Mouse (Mus musculus) hindbrain, postnatal 0 days (tissue): Measurements from ENCODE around the gene Ssbp2. TPM values are rescaled to one million over a fixed set of nuclear protein-coding genes. Genes with fewer than 3 reads are reported as not detected.

Source experiments
- ATAC-seq: fragments of 200-750 bp; cut with Nextera tagmentation; 2 replicates; pipeline ENCODE4 v1.8.0; 2017; ENCODE audit warnings: mild to moderate bottlenecking, moderate TSS enrichment, moderate library complexity
- DNase-seq: peaks from one replicate; pipeline ENCODE4 v3.0.0-alpha.2; 2015; ENCODE audit warnings: low spot score
- H3K27ac ChIP-seq: fragments of 300-500 bp; sonication (generic); 2 replicates; pipeline ENCODE4 v1.5.1; 2014; ENCODE audit warnings: mild to moderate bottlenecking
- H3K27me3 ChIP-seq: fragments of 300-500 bp; sonication (generic); 2 replicates; pipeline ENCODE4 v1.6.1; 2014; ENCODE audit warnings: low read length, mixed read lengths; ENCODE audit not compliant: insufficient read depth
- H3K36me3 ChIP-seq: fragments of 300-500 bp; sonication (generic); 2 replicates; pipeline ENCODE4 v1.6.1; 2014; ENCODE audit warnings: low read length, mixed read lengths; ENCODE audit not compliant: insufficient read depth
- H3K4me1 ChIP-seq: fragments of 300-500 bp; sonication (generic); 2 replicates; pipeline ENCODE4 v1.6.1; 2014; ENCODE audit warnings: antibody characterized with exemption, low read length, mixed read lengths; ENCODE audit not compliant: insufficient read depth
- H3K4me2 ChIP-seq: fragments of 300-500 bp; sonication (generic); 2 replicates; pipeline ENCODE4 v1.6.1; 2014; ENCODE audit warnings: low read depth, mild to moderate bottlenecking, low read length, moderate library complexity, mixed read lengths
- H3K4me3 ChIP-seq: fragments of 300-500 bp; sonication (generic); 2 replicates; pipeline ENCODE4 v1.5.1; 2014; ENCODE audit warnings: low read length
- H3K9ac ChIP-seq: fragments of 300-500 bp; sonication (generic); replicated peaks from 2 replicates; pipeline ENCODE4 v1.6.1; 2014; ENCODE audit warnings: mild to moderate bottlenecking, low read length, moderate library complexity, mixed read lengths
- H3K9me3 ChIP-seq: fragments of 300-500 bp; sonication (generic); 2 replicates; pipeline ENCODE4 v1.6.1; 2016; ENCODE audit warnings: low read length, mixed read lengths
- CTCF ChIP-seq: IDR thresholded peaks from 2 replicates; pipeline ENCODE4 v1.5.1; 2016; ENCODE audit warnings: antibody characterized with exemption, control low read depth, low read depth
- WGBS: fragments of 180-500 bp; shearing (Covaris S2); extraction: QIAGEN DNeasy Blood & Tissue Kit; methylation state at CpG from one replicate; pipeline ENCODE4 v1.1.7; 2014; 5-methylcytosine and 5-hydroxymethylcytosine counted together
- polyA plus RNA-seq: library from polyadenylated mRNA; unstranded; fragments of >200 nt; fragmentation: Nextera tagmentation; extraction: Ambion mirVana; gene quantifications from 2 replicates; pipeline ENCODE4 v1.2.1, GENCODE M21; 2015
- total RNA-seq: library from RNA; depleted of rRNA; stranded (reverse); fragments of >200 nt; gene quantifications from 2 replicates; pipeline ENCODE4 v1.2.3, GENCODE M21; 2014

Ssbp2 gene
- total and polyA plus RNA-seq, 2 experiments from 2014 or later: 105 to 140 TPM

DNA sequence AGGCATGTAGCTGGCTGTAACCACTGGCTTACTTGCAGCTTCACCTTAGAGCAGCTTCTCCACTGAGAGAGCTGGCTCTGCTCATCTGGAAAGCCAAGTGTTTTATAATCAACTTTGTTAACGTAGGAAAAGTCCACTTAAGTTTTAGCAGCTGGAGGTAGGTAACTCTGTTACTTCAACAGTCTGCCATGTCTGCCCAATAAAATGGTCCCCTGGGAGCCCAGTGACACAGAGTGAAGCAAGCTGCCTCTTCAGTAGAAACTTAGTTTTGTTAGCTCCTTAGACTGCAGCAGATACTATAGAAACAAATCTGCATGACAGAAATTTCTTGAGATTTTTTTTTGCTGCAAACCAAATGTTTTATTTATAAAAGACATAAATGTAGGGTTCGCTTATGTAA lies 202.7 kb downstream of the Ssbp2 start:
- H3K4me1 ChIP-seq: no peaks in the 10 kb centered on the region
- no peaks in the 10 kb centered on the region for H3K9me3 ChIP-seq
- TF ChIP-seq CTCF: no peak
- DNase-seq (peak; percentile 13), ATAC-seq (no peak)
- WGBS: 77% methylated on average over 2 of the region's 2 CpGs
- no peak overlapping the region for H3K4me3 ChIP-seq
- no peaks in the 10 kb centered on the region for H3K27me3 ChIP-seq
- no peak overlapping the region for H3K9ac ChIP-seq
- no peaks in the 10 kb centered on the region for H3K36me3 ChIP-seq
- no peak overlapping the region for H3K27ac ChIP-seq
- no peak overlapping the region for H3K4me2 ChIP-seq

DNA sequence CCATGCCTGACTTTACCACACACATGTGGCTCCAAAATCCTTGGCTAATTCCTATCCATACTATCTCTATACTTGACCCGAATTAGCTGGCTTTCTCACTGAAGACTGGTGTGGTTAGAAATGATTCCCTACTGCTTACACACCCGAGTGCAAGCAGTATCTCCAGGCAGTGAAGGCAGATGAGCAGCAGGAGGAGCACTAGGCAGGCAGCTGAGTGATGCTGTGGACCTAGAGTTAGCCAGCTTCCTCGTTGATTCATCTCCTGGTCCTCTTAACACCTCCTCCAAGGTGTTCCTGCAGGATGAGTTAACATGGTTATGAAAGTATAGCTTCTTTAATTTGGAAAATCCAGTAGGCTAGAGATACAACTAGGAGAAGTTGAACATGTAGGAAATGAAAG lies 213.2 kb downstream of the Ssbp2 start:
- Histone ChIP-seq H3K36me3 (no peaks in the 10 kb centered on the region; the same call in 1 of the 2 replicates), H3K9me3 (no peaks in the 10 kb centered on the region), H3K27ac (no peak overlapping the region), H3K4me1 (no peaks in the 10 kb centered on the region), H3K4me2 (no peak overlapping the region), H3K9ac (no peak overlapping the region), H3K4me3 (no peak overlapping the region), H3K27me3 (no peaks in the 10 kb centered on the region)
- WGBS: 79% methylated on average over 3 of the region's 3 CpGs
- TF ChIP-seq CTCF: no peak
- DNase-seq (no peak), ATAC-seq (no peak)

DNA sequence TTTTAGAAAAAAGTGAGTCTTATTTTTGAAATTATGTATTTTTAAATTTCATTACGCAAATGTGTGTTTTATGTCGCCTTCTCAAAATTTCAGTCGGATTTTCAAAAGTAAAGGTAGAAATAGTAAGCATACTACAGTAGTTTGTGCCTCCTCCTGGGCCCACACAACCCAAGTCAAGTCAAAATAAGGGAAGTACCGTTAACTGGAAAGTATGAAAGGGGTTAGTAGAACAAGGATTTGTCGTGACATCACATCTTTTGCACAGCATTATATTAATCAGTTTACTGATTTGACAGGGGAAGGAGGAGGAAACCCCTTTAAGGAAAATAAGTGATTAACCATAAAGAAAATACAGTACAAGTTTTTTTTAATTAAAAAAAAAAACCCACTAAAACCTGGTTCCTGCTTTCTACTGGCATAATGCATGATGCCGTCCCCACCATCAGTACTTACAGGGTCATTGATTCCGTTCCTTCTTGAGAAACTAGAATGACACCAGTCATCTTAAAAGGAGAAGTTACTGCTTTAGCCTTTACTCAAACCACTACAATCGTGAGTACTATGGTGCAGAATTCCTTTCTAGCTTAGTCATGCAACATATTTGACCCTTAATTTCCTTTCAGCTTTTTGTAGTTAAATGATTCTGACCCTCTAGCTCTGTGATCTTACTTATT lies 220.8 kb downstream of the Ssbp2 start:
- TF ChIP-seq CTCF: no peak
- no peak overlapping the region for H3K4me2 ChIP-seq

DNA sequence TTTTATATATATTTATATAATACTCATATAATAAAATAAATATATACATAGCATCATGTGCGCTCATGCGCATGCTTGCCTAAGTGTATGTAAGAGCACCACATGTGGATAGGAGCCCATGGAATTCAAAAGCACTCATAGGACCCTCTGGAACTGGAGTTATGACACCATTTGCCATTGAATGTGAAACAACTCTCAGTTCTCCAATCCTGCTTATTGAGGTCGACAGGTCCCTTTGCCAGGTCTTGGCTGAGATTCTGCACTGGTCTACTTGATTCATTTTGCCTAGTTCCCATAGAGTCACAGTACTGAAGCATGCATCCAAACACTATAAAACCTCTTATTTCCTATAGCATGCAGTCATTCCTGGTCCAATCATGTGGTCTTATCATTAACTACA lies 221.4 kb downstream of the Ssbp2 start:
- Histone ChIP-seq H3K9me3 (no peaks in the 10 kb centered on the region), H3K4me2 (no peak overlapping the region), H3K36me3 (no peaks in the 10 kb centered on the region), H3K27ac (no peak overlapping the region), H3K4me3 (no peak overlapping the region), H3K4me1 (no peaks in the 10 kb centered on the region), H3K27me3 (no peaks in the 10 kb centered on the region), H3K9ac (no peak overlapping the region)
- ATAC-seq (no peak), DNase-seq (no peak)
- 94% methylated on average over 3 of the region's 3 CpGs for WGBS
- TF ChIP-seq CTCF: no peak

More for the DNA sequence above, 220.8 kb downstream of the Ssbp2 start:
- Histone ChIP-seq H3K9me3 (no peaks in the 10 kb centered on the region), H3K27ac (no peak overlapping the region), H3K9ac (no peak overlapping the region), H3K36me3 (no peaks in the 10 kb centered on the region), H3K4me3 (no peak overlapping the region), H3K4me1 (no peaks in the 10 kb centered on the region), H3K27me3 (no peaks in the 10 kb centered on the region)
- ATAC-seq: no peak
- 90% methylated on average over 8 of the region's 8 CpGs for WGBS
- no peak for DNase-seq

DNA sequence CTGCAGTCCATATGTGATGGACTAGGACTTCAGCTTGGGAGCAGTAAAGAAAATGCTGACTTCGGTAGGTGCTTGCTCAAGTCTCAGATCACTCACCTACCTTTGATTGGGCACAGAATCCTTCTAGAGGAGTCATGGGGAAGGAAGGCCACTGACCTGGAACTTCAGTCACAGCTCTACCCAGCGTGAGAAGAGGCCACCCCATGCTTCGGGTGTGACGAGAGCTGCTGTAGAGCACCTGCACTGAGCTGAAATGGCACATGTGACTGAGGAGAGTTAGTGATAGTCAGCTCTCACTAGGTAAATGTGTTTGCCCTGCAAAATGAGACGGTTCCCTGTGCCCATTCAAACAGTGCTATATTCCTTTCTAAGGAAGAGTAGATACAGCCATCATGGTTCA lies 230.0 kb downstream of the Ssbp2 start:
- Histone ChIP-seq H3K4me2 (no peak overlapping the region), H3K4me1 (no peaks in the 10 kb centered on the region), H3K4me3 (no peak overlapping the region), H3K9ac (no peak overlapping the region), H3K27me3 (no peaks in the 10 kb centered on the region), H3K9me3 (no peaks in the 10 kb centered on the region), H3K27ac (no peak overlapping the region), H3K36me3 (peaks cover 8% of the 10 kb centered on the region)
- no peak for ATAC-seq
- 89% methylated on average over 5 of the region's 5 CpGs for WGBS
- no peak for DNase-seq
- TF ChIP-seq CTCF: no peak

DNA sequence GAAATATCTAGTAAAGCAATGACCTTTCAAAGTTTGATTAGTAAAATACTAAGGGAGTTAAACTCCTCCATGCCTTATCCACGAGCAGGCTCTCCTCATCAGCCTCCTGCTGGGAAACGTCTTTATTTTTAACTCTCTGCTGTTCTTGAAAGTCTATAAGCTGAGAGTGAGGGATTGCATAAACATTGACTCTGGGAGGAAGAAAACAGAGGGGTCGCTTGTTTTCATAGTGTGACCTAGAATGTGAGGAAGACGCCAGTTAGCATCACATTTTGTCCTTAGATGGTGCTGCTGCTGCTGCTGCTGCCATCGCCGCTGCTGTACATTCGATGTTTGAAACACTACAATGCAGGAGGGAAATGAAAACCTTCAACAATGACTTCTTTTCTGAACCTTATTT lies 233.5 kb downstream of the Ssbp2 start:
- no peak overlapping the region for H3K27ac ChIP-seq
- no peaks in the 10 kb centered on the region for H3K9me3 ChIP-seq
- ATAC-seq: no peak
- TF ChIP-seq CTCF: no peak
- 60% methylated on average over 7 of the region's 7 CpGs for WGBS
- H3K4me2 ChIP-seq: no peak overlapping the region
- H3K27me3 ChIP-seq: no peaks in the 10 kb centered on the region
- H3K4me3 ChIP-seq: no peak overlapping the region
- H3K36me3 ChIP-seq: peaks cover 8% of the 10 kb centered on the region
- DNase-seq: no peak
- no peak overlapping the region for H3K9ac ChIP-seq
- no peaks in the 10 kb centered on the region for H3K4me1 ChIP-seq

DNA sequence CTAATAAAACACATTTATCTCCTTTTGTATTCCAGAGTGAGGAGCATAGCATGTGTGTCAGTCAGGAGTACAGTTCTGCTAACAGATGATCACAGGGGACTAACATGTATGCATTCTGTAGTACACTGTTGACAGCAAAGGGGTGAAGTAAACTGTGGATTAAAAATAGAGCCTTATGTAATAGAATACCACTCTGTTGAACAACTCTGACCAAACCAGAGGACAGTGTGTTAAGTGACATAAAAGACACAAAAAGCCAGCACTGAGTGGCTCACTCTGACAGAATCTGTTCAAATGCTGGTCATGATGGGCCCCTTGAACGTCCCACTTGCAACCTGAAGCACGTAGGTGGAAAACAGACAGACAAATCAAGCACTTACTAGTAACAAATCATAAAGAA lies 235.3 kb downstream of the Ssbp2 start:
- H3K4me3 ChIP-seq: no peak overlapping the region
- no peaks in the 10 kb centered on the region for H3K9me3 ChIP-seq
- H3K27me3 ChIP-seq: no peaks in the 10 kb centered on the region
- TF ChIP-seq CTCF: no peak
- H3K27ac ChIP-seq: no peak overlapping the region
- H3K36me3 ChIP-seq: peaks cover under 1% of the 10 kb centered on the region; the same call in 1 of the 2 replicates
- H3K4me2 ChIP-seq: no peak overlapping the region
- 80% methylated on average over 2 of the region's 2 CpGs for WGBS
- H3K9ac ChIP-seq: no peak overlapping the region
- ATAC-seq (no peak), DNase-seq (no peak)
- no peaks in the 10 kb centered on the region for H3K4me1 ChIP-seq
